Mouse (Mus musculus): Measurements from ENCODE around the gene Zdhhc18. TPM values are rescaled to one million over a fixed set of nuclear protein-coding genes. Genes with fewer than 3 reads are reported as not detected.

The Zdhhc18 gene
- total and polyA plus RNA-seq, 3 experiments, result 4.4 to 11.6 (median 9.6) TPM

- Histone ChIP-seq H3K4me1 (ENCODE audit: insufficient read depth, low read depth, low read length) (peaks cover 57% of the 10 kb centered on the region), H3K36me3 (replicated peaks) (peaks cover 66% of the 10 kb centered on the region), H3K4me3 (ENCODE audit: low read depth, low read length) (no peak overlapping the region), H3K27me3 (ENCODE audit: insufficient read depth, low read length) (no peaks in the 10 kb centered on the region), H3K9me3 (replicated peaks) (no peaks in the 10 kb centered on the region)
- ATAC-seq (ENCODE audit: extremely low read depth, insufficient number of reproducible peaks, low FRiP score, poor library complexity, severe bottlenecking) (no peak), DNase-seq (ENCODE audit: low spot score) (no peak)
- TF ChIP-seq GATA2 (IDR thresholded peaks at IDR 0.05; ENCODE audit: borderline replicate concordance, low read depth, low read length), result no peak
- no peak for TF ChIP-seq GATA1 (IDR thresholded peaks at IDR 0.05; ENCODE audit: borderline replicate concordance, low read length)
- no peak for TF ChIP-seq POLR2AphosphoS5 (IDR thresholded peaks at IDR 0.05; ENCODE audit: insufficient replicate concordance, low read depth, low read length)
- no peak for TF ChIP-seq CTCF (IDR thresholded peaks at IDR 0.05; ENCODE audit: low read depth, low read length)
- TF ChIP-seq TAL1 (conservative IDR thresholded peaks at IDR 0.05; ENCODE audit: low read depth, low read length), result no peak
Measured at GRCm38 (mm10) chr4:133668537-133668936, 18.6 kb upstream of the Zdhhc18 start.

GRCm38 (mm10) chr4:133666199-133666598 lies 16.2 kb upstream of the Zdhhc18 start:
- DNase-seq (ENCODE audit: low spot score) (no peak), ATAC-seq (ENCODE audit: extremely low read depth, insufficient number of reproducible peaks, low FRiP score, poor library complexity, severe bottlenecking) (peak; percentile 40; the same call in 1 of the 2 replicates)
- H3K9me3 ChIP-seq (replicated peaks), result no peaks in the 10 kb centered on the region
- no peaks in the 10 kb centered on the region for H3K27me3 ChIP-seq (ENCODE audit: insufficient read depth, low read length)
- TF ChIP-seq CTCF (IDR thresholded peaks at IDR 0.05; ENCODE audit: low read depth, low read length), result no peak
- TF ChIP-seq GATA1 (IDR thresholded peaks at IDR 0.05; ENCODE audit: borderline replicate concordance, low read length), result no peak
- no peak for TF ChIP-seq POLR2AphosphoS5 (IDR thresholded peaks at IDR 0.05; ENCODE audit: insufficient replicate concordance, low read depth, low read length)
- H3K4me3 ChIP-seq (ENCODE audit: low read depth, low read length), result no peak overlapping the region
- peaks cover 88% of the 10 kb centered on the region for H3K36me3 ChIP-seq (replicated peaks)
- peaks cover 52% of the 10 kb centered on the region for H3K4me1 ChIP-seq (ENCODE audit: insufficient read depth, low read depth, low read length)

GRCm38 (mm10) chr4:133665118-133665517 lies 15.2 kb upstream of the Zdhhc18 start:
- Histone ChIP-seq H3K27me3 (ENCODE audit: insufficient read depth, low read length) (no peaks in the 10 kb centered on the region), H3K4me3 (ENCODE audit: low read depth, low read length) (no peak overlapping the region), H3K4me1 (ENCODE audit: insufficient read depth, low read depth, low read length) (peaks cover 59% of the 10 kb centered on the region), H3K36me3 (replicated peaks) (peaks cover 95% of the 10 kb centered on the region), H3K9me3 (replicated peaks) (no peaks in the 10 kb centered on the region)
- TF ChIP-seq GATA1 (IDR thresholded peaks at IDR 0.05; ENCODE audit: borderline replicate concordance, low read length) (no peak), POLR2AphosphoS5 (IDR thresholded peaks at IDR 0.05; ENCODE audit: insufficient replicate concordance, low read depth, low read length) (no peak)
- DNase-seq (ENCODE audit: low spot score), result no peak
- ATAC-seq (ENCODE audit: extremely low read depth, insufficient number of reproducible peaks, low FRiP score, poor library complexity, severe bottlenecking), result no peak

- DNase-seq (ENCODE audit: low spot score) (no peak), ATAC-seq (ENCODE audit: extremely low read depth, insufficient number of reproducible peaks, low FRiP score, poor library complexity, severe bottlenecking) (no peak)
- Histone ChIP-seq H3K36me3 (replicated peaks) (peaks cover 74% of the 10 kb centered on the region), H3K27me3 (ENCODE audit: insufficient read depth, low read length) (no peaks in the 10 kb centered on the region), H3K9me3 (replicated peaks) (no peaks in the 10 kb centered on the region), H3K4me3 (ENCODE audit: low read depth, low read length) (no peak overlapping the region), H3K4me1 (ENCODE audit: insufficient read depth, low read depth, low read length) (peaks cover 61% of the 10 kb centered on the region)
- TF ChIP-seq GATA2 (IDR thresholded peaks at IDR 0.05; ENCODE audit: borderline replicate concordance, low read depth, low read length) (no peak), POLR2AphosphoS5 (IDR thresholded peaks at IDR 0.05; ENCODE audit: insufficient replicate concordance, low read depth, low read length) (no peak), GATA1 (IDR thresholded peaks at IDR 0.05; ENCODE audit: borderline replicate concordance, low read length) (no peak), TAL1 (conservative IDR thresholded peaks at IDR 0.05; ENCODE audit: low read depth, low read length) (no peak), CTCF (IDR thresholded peaks at IDR 0.05; ENCODE audit: low read depth, low read length) (no peak)
Measured at GRCm38 (mm10) chr4:133662945-133663344, 13.0 kb upstream of the Zdhhc18 start.

GRCm38 (mm10) chr4:133662421-133662820 lies 12.5 kb upstream of the Zdhhc18 start:
- H3K9me3 ChIP-seq (replicated peaks), result no peaks in the 10 kb centered on the region
- no peaks in the 10 kb centered on the region for H3K27me3 ChIP-seq (ENCODE audit: insufficient read depth, low read length)
- DNase-seq (ENCODE audit: low spot score), result no peak
- no peak overlapping the region for H3K4me3 ChIP-seq (ENCODE audit: low read depth, low read length)
- TF ChIP-seq GATA1 (IDR thresholded peaks at IDR 0.05; ENCODE audit: borderline replicate concordance, low read length) (no peak), POLR2AphosphoS5 (IDR thresholded peaks at IDR 0.05; ENCODE audit: insufficient replicate concordance, low read depth, low read length) (no peak), GATA2 (IDR thresholded peaks at IDR 0.05; ENCODE audit: borderline replicate concordance, low read depth, low read length) (no peak), CTCF (IDR thresholded peaks at IDR 0.05; ENCODE audit: low read depth, low read length) (no peak), TAL1 (conservative IDR thresholded peaks at IDR 0.05; ENCODE audit: low read depth, low read length) (no peak)
- peaks cover 66% of the 10 kb centered on the region for H3K4me1 ChIP-seq (ENCODE audit: insufficient read depth, low read depth, low read length)
- H3K36me3 ChIP-seq (replicated peaks), result peaks cover 68% of the 10 kb centered on the region
- no peak for ATAC-seq (ENCODE audit: extremely low read depth, insufficient number of reproducible peaks, low FRiP score, poor library complexity, severe bottlenecking)

GRCm38 (mm10) chr4:133660193-133661155 lies 10.5 kb upstream of the Zdhhc18 start:
- TF ChIP-seq GATA1 (IDR thresholded peaks at IDR 0.05; ENCODE audit: borderline replicate concordance, low read length) (no peak), POLR2AphosphoS5 (IDR thresholded peaks at IDR 0.05; ENCODE audit: insufficient replicate concordance, low read depth, low read length) (no peak), CTCF (IDR thresholded peaks at IDR 0.05; ENCODE audit: low read depth, low read length) (no peak), TAL1 (conservative IDR thresholded peaks at IDR 0.05; ENCODE audit: low read depth, low read length) (no peak), GATA2 (IDR thresholded peaks at IDR 0.05; ENCODE audit: borderline replicate concordance, low read depth, low read length) (no peak)
- no peaks in the 10 kb centered on the region for H3K27me3 ChIP-seq (ENCODE audit: insufficient read depth, low read length)
- DNase-seq (ENCODE audit: low spot score) (peak; percentile 32), ATAC-seq (ENCODE audit: extremely low read depth, insufficient number of reproducible peaks, low FRiP score, poor library complexity, severe bottlenecking) (0 out of 2 replicates have a peak, but pooled peaks have one; percentile 29)
- peak overlapping the region; percentile 67; the same call in 1 of the 2 replicates for H3K4me3 ChIP-seq (ENCODE audit: low read depth, low read length)
- peaks cover 51% of the 10 kb centered on the region for H3K36me3 ChIP-seq (replicated peaks)
- peaks cover 66% of the 10 kb centered on the region for H3K4me1 ChIP-seq (ENCODE audit: insufficient read depth, low read depth, low read length)
- no peaks in the 10 kb centered on the region for H3K9me3 ChIP-seq (replicated peaks)
